Mouse (Mus musculus) monocyte, adult 59 days (primary cell): ENCODE measurements around the gene Cybb. TPM values are rescaled to one million over a fixed set of nuclear protein-coding genes. Genes with fewer than 3 reads are reported as not detected.

ENCODE experiments used
- total RNA-seq, 2 experiments: library from RNA; stranded (reverse); gene quantifications; one replicate each; pipeline ENCODE4 v1.2.4; 2023

Cybb gene
- 1,000 to 10,000 TPM; 1,383 to 1,550 TPM for total RNA-seq

GRCm38 (mm10) chrX:9487671-9488070 lies at the start of gene Cybb:
Gene Cybb (minus strand): TSS chrX:9487771.

Other genes starting within 250 kb of the Cybb start
- gene Gm14862, start 230.9 kb downstream of the Cybb start, total RNA-seq = not detected
- under 1 TPM; 0.46 to 0.60 TPM for gene Xk, start 215.0 kb downstream of the Cybb start, total RNA-seq
- not detected for gene H2al1m, start 204.0 kb downstream of the Cybb start, total RNA-seq
- gene H2al1k, start 137.1 kb downstream of the Cybb start, total RNA-seq = not detected
- gene H2al1o, start 84.6 kb upstream of the Cybb start, total RNA-seq = not detected
- 10 to 100 TPM; 27.9 to 49.7 TPM for gene Dynlt3, start 175.2 kb upstream of the Cybb start, total RNA-seq